Mouse (Mus musculus): Measurements from ENCODE around the gene Thra. TPM values are rescaled to one million over a fixed set of nuclear protein-coding genes. Genes with fewer than 3 reads are reported as not detected.

Thra gene
- total RNA-seq (2023) = 10 to 100 TPM in 1 of 2 experiments, 1 to 10 TPM in 1; 8.1 to 10.3 TPM

DNA sequence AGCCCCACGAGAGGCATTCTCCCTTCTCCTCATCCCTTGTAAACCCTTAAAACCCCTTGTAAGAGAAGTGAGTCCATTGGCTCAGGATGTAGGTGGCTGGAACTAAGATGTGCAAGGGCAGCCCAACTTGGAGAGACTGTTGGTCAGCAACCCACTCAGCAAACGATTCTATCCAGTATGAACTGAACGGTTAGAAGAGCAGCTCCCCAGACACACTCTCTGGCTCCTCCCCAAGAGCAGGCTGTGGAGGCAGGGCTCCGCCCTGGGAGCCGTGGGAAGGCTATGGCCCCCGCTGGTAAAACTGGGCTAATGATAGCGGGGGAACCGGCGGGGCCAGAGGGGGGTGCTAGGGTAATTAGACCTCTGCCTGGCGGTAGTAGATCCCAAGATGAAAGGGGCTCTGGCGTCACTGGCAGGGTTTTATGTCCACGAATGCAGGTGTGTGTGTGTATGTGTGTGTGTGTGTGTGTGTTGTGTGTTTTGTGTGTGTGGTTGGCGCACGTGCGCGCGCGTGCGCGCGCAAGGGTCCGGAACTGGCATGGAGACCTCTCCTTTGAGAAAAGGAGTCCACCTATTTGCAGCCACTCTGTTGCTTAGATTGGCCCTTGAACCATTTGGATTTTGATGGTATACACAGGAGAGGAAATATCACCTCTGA, at the start of gene Thra:
Gene Thra, plus strand, starts transcription at position 246 of the 658 bp plus-strand sequence.

DNA sequence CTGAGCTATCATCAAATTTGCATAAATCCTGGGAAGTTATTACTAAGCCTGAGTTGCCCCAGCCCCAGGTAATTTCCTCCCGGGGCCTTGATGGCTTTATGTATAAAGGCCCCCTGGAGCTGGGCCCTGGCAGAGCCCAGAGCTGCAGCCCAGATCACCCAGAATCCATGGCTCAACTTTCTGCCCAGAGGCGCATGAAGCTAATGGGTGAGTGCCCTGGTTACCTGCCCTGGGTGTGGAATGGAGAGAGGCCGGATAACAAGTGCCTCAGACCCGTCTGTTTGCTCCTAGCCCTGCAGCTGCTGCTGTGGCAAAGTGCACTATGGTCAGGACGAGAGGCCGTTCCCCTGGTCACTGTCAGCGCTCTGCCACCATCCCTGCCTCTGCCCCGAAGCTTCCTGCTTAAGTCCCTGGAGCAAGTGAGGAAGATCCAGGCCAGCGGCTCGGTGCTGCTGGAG, 39.2 kb upstream of the Thra start, which contains the start of gene Csf3:
Gene Csf3, plus strand, starts transcription at position 51 of the 458 bp plus-strand sequence.

DNA sequence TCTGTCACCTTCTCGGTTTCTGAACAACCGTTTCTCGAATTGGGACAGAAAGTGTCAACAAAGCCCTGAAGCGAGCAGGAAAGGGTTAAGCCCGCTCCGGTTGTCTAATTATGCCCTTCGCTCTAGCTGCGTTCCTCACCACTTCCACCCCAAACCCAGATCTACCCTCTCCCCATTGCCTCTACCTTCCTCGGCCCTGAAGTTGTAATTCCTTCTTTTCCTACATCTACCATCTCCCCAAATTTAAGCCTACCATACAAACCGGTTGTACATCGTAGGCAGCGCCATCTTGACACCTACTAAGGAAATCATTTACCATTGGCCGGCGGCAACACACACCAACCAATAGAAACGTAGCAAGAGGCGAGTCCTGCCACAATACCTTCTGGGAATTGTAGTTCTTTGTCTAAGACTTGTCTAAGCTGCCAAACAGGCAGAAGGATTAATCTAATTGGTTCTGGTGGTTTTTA, 11.3 kb upstream of the Thra start, which contains the start of gene Med24:
Gene Med24, minus strand, starts transcription at position 317 of the 470 bp plus-strand sequence.

DNA sequence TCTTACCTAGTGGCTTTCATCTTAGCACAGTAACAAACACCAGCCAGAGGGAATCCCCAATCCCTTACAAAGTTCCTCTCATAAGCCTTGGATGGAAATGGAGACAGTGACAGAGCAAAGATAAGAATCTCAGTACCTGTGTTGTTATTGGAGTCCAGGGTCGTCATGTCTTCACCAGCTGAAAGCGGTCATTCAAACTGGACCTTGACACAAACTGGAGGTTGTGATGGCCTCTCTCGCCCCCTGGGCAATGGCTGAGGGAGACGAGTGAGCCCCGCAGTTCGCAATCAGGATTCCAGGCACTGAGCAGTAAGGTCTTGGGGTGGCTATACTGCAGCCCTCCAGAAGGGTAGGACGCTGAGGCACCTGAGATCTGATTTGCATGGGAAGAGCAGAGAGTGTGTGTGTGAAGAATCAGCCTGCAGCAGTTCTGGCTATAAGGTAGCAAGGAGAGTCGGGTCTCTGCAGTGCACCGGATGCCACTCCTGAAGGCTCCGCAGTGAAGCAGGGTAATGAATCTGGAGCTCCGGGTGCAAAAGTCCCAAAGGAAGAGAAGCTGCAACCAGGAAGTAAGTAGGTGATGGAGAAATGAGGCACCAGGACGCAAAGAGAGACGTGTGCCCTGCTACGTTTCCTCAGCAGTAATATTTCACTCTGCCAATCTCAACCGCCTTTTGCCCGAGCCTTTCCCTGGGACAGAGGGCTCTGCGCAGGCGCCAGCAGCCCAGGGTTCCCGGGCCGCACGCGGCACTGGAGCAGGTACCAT, 34.3 kb downstream of the Thra start, which contains the start of gene Nr1d1:
Gene Nr1d1, minus strand, starts transcription at position 752 of the 766 bp plus-strand sequence.

DNA sequence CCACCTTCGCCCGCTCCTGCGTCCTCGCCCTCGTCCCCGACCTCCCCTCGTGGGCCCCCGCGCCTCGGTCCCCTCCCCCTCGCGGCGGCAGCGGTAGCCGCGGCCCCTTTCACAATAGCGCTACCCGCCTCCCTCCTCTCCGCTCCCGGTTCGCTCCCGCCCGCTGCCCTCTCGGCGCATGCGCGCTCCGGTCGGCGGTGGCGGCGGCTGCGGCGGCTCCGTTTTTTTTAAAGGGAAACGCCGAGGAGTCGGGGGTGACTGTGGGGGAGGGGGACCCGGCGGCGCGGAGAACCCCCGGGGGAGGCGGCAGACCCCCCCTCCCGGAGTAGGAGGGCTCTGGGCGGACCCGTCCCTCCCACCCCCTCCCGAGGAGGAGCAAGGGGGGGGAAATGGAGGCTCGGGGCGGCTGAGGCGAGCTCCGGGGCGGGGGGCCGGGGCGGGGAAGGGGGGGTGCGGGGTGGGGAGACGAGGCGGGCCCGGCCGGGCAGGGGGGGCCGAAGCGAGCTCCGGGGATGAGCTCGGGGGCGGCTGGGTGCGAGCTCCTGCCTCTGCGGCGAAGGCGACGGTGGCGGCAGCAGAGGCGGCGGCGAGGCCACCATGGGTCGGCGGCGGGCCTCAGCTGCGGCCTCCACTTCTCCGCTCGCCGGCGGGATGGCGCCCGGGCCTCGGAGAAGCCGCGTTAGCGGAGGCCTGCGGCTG, 54.7 kb downstream of the Thra start, which contains the start of gene Msl1:
Gene Msl1, plus strand, starts transcription at position 502 of the 699 bp plus-strand sequence.

DNA sequence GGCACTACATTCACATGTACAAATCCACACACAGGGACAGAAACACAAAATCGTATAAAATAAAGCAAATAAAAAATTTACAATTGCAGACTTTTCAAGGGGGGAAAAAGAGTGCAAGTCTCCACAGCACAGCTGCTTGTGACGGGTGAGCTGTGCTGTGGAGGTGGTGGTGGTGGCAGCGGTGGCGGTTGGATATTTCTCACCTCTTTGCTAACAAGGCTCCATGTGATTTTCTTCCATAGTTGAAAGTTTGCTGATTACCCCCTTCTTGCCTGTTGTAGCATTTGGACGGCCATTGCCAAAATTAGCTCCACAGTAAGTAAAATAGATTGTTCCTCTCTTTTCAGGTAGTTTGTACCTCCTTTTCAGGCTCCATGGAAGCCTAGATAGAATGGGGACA, 64.2 kb downstream of the Thra start, which contains the start of gene Casc3:
Gene Casc3, plus strand, starts transcription at position 301 of the 400 bp plus-strand sequence.

Other genes starting within 250 kb of the Thra start
- 100 to 1,000 TPM; 627 to 726 TPM for gene Ikzf3, start 194.6 kb upstream of the Thra start, total RNA-seq (2023)
- 10 to 100 TPM in 1 of 2 experiments, 1 to 10 TPM in 1; 4.8 to 12.8 TPM for gene Zpbp2, start 189.5 kb upstream of the Thra start, total RNA-seq (2023)
- gene Ormdl3, start 153.3 kb upstream of the Thra start, total RNA-seq (2023) = 10 to 100 TPM; 19.3 to 19.6 TPM
- gene Lrrc3c, start 142.3 kb upstream of the Thra start, total RNA-seq (2023) = not detected
- gene Gm12355, start 115.0 kb upstream of the Thra start, total RNA-seq (2023) = 10 to 100 TPM; 24.9 to 27.5 TPM
- gene Gsdma3, start 114.3 kb upstream of the Thra start, total RNA-seq (2023) = not detected
- not detected for gene Gsdma2, start 93.9 kb upstream of the Thra start, total RNA-seq (2023)
- not detected for gene Gsdma, start 76.3 kb upstream of the Thra start, total RNA-seq (2023)
- 10 to 100 TPM; 70.5 to 80.3 TPM for gene Psmd3, start 58.1 kb upstream of the Thra start, total RNA-seq (2023)
- gene Csf3, start 39.4 kb upstream of the Thra start, total RNA-seq (2023) = not detected
- 10 to 100 TPM; 95.9 to 99.3 TPM for gene Med24, start 11.2 kb upstream of the Thra start, total RNA-seq (2023)
- gene Nr1d1, start 34.7 kb downstream of the Thra start, total RNA-seq (2023) = 1 to 10 TPM; 1.5 to 2.3 TPM
- 100 to 1,000 TPM; 146 to 155 TPM for gene Msl1, start 54.9 kb downstream of the Thra start, total RNA-seq (2023)
- gene Casc3, start 64.3 kb downstream of the Thra start, total RNA-seq (2023) = 100 to 1,000 TPM in 1 of 2 experiments, 10 to 100 TPM in 1; 94.5 to 108 TPM
- gene Rapgefl1, start 96.1 kb downstream of the Thra start, total RNA-seq (2023) = 1 to 10 TPM; 3.1 to 3.5 TPM
- 10 to 100 TPM; 49.3 to 49.6 TPM for gene Wipf2, start 123.0 kb downstream of the Thra start, total RNA-seq (2023)
- gene Cdc6, start 167.2 kb downstream of the Thra start, total RNA-seq (2023) = 1 to 10 TPM; 2.0 to 3.0 TPM
- gene Rara, start 187.2 kb downstream of the Thra start, total RNA-seq (2023) = 10 to 100 TPM; 79.8 to 80.3 TPM
- gene Gjd3, start 242.4 kb downstream of the Thra start, total RNA-seq (2023) = not detected

Data from B cell, adult 67 days (primary cell).